Mouse (Mus musculus) neural tube, embryonic 11.5 days (tissue): ENCODE measurements around the gene Skida1. TPM values are rescaled to one million over a fixed set of nuclear protein-coding genes. Genes with fewer than 3 reads are reported as not detected.
"Not testable (repeated sequence)": the region's sequence is repeated elsewhere in the genome, so short reads cannot be mapped to it uniquely, and the experiment has no call there.

Experiments
- ATAC-seq: fragments of 200-750 bp; cut with Nextera tagmentation; 2 replicates; pipeline ENCODE4 v1.8.0; 2017; ENCODE audit warnings: moderate number of reproducible peaks, mild to moderate bottlenecking, moderate TSS enrichment, moderate library complexity; ENCODE audit not compliant: insufficient read depth, low FRiP score, low TSS enrichment
- DNase-seq: peaks from one replicate; pipeline ENCODE4 v3.0.0-alpha.2; 2015; ENCODE audit warnings: low spot score
- H3K27ac ChIP-seq: fragments of 300-500 bp; sonication (generic); 2 replicates; pipeline ENCODE4 v1.5.1; 2014; ENCODE audit warnings: low read depth, mild to moderate bottlenecking, low read length
- H3K27me3 ChIP-seq: fragments of 300-500 bp; sonication (generic); 2 replicates; pipeline ENCODE4 v1.6.1; 2014; ENCODE audit warnings: mild to moderate bottlenecking, low read length, mixed read lengths; ENCODE audit not compliant: control insufficient read depth, insufficient read depth
- H3K36me3 ChIP-seq: fragments of 300-500 bp; sonication (generic); 2 replicates; pipeline ENCODE4 v1.6.1; 2014; ENCODE audit warnings: mild to moderate bottlenecking, low read length, moderate library complexity, mixed read lengths; ENCODE audit not compliant: control insufficient read depth, insufficient read depth
- H3K4me1 ChIP-seq: fragments of 300-500 bp; sonication (generic); 2 replicates; pipeline ENCODE4 v1.6.1; 2014; ENCODE audit warnings: low read length, mixed read lengths; ENCODE audit not compliant: control insufficient read depth, insufficient read depth
- H3K4me2 ChIP-seq: fragments of 300-500 bp; sonication (generic); 2 replicates; pipeline ENCODE4 v1.6.1; 2014; ENCODE audit warnings: low read depth, mild to moderate bottlenecking, moderate library complexity
- H3K4me3 ChIP-seq: fragments of 300-500 bp; sonication (generic); 2 replicates; pipeline ENCODE4 v1.5.1; 2014; ENCODE audit warnings: low read depth, low read length
- H3K9ac ChIP-seq: fragments of 300-500 bp; sonication (generic); 2 replicates; pipeline ENCODE4 v1.6.1; 2014; ENCODE audit warnings: mild to moderate bottlenecking, low read length
- H3K9me3 ChIP-seq: fragments of 300-500 bp; sonication (generic); 2 replicates; pipeline ENCODE4 v1.6.1; 2016; ENCODE audit warnings: low read length; ENCODE audit not compliant: control insufficient read depth
- WGBS: fragments of 180-500 bp; shearing (Covaris S2); extraction: QIAGEN DNeasy Blood & Tissue Kit; methylation state at CpG from one replicate; pipeline ENCODE4 v1.1.7; 2014; 5-methylcytosine and 5-hydroxymethylcytosine counted together
- polyA plus RNA-seq: library from polyadenylated mRNA; unstranded; fragments of >200 nt; fragmentation: Nextera tagmentation; extraction: Ambion mirVana; gene quantifications from 2 replicates; pipeline ENCODE4 v1.2.1, GENCODE M21; 2014

Skida1 gene
- polyA plus RNA-seq: 12.0 and 15.5 TPM in 2 replicates

GRCm38 (mm10) chr2:18048453-18049075, at the start of gene Skida1:
Gene Skida1, minus strand, starts transcription at chr2:18049051.
- under 1% methylated on average over 17 of the region's 17 CpGs for WGBS
- peak within 1 kb of the TSS; percentile 100 for H3K27ac ChIP-seq
- H3K4me1 ChIP-seq: peaks cover 28% of the 10 kb centered on the region
- H3K4me3 ChIP-seq: peak within 1 kb of the TSS; percentile 99
- no peaks in the 10 kb centered on the region for H3K9me3 ChIP-seq
- H3K4me2 ChIP-seq: peak within 1 kb of the TSS; percentile 84
- ATAC-seq: peak; percentile 78
- no peaks in the 10 kb centered on the region for H3K27me3 ChIP-seq
- peak; percentile 60 for DNase-seq
- no peaks in the 10 kb centered on the region for H3K36me3 ChIP-seq
- peak within 1 kb of the TSS; percentile 100 for H3K9ac ChIP-seq

- no peaks in the 10 kb centered on the region for H3K27me3 ChIP-seq
- DNase-seq: no peak
- peaks cover 3% of the 10 kb centered on the region; the same call in 1 of the 2 replicates for H3K36me3 ChIP-seq
- ATAC-seq: no peak
- 70% methylated on average over 2 of the region's 2 CpGs for WGBS
- no peak overlapping the region for H3K4me2 ChIP-seq
- H3K4me1 ChIP-seq: no peaks in the 10 kb centered on the region
- H3K9ac ChIP-seq: no peak overlapping the region
- no peak overlapping the region for H3K4me3 ChIP-seq
- no peaks in the 10 kb centered on the region for H3K9me3 ChIP-seq
- no peak overlapping the region for H3K27ac ChIP-seq
Observed at GRCm38 (mm10) chr2:18095804-18096203, 47.0 kb upstream of the Skida1 start.

GRCm38 (mm10) chr2:18094319-18094718, 45.5 kb upstream of the Skida1 start:
- H3K36me3 ChIP-seq: no peaks in the 10 kb centered on the region; the same call in 1 of the 2 replicates
- no peak overlapping the region for H3K9ac ChIP-seq
- H3K4me2 ChIP-seq: no peak overlapping the region
- no peaks in the 10 kb centered on the region for H3K4me1 ChIP-seq
- no peak overlapping the region for H3K27ac ChIP-seq
- DNase-seq: no peak
- H3K4me3 ChIP-seq: no peak overlapping the region
- no peak for ATAC-seq
- no peaks in the 10 kb centered on the region for H3K27me3 ChIP-seq
- H3K9me3 ChIP-seq: no peaks in the 10 kb centered on the region

- Histone ChIP-seq H3K9me3 (no peaks in the 10 kb centered on the region), H3K9ac (no peak overlapping the region), H3K36me3 (no peaks in the 10 kb centered on the region; the same call in 1 of the 2 replicates), H3K4me3 (no peak overlapping the region), H3K27me3 (no peaks in the 10 kb centered on the region), H3K4me2 (no peak overlapping the region), H3K27ac (no peak overlapping the region), H3K4me1 (no peaks in the 10 kb centered on the region)
- 91% methylated on average over 1 of the region's 1 CpGs for WGBS
- ATAC-seq (no peak), DNase-seq (no peak)
Observed at GRCm38 (mm10) chr2:18093858-18094257, 45.0 kb upstream of the Skida1 start.

GRCm38 (mm10) chr2:18087695-18088094, 38.8 kb upstream of the Skida1 start:
- H3K9me3 ChIP-seq, DNase-seq, H3K4me2 ChIP-seq, H3K27ac ChIP-seq, H3K27me3 ChIP-seq, H3K4me3 ChIP-seq, ATAC-seq, H3K36me3 ChIP-seq, H3K9ac ChIP-seq, H3K4me1 ChIP-seq: not testable (repeated sequence)
- WGBS: 91% methylated on average over 3 of the region's 3 CpGs

- Histone ChIP-seq H3K9ac (no peak overlapping the region), H3K27ac (no peak overlapping the region), H3K36me3 (peaks cover 4% of the 10 kb centered on the region), H3K9me3 (no peaks in the 10 kb centered on the region), H3K27me3 (no peaks in the 10 kb centered on the region), H3K4me2 (no peak overlapping the region), H3K4me3 (no peak overlapping the region), H3K4me1 (no peaks in the 10 kb centered on the region)
- ATAC-seq (no peak), DNase-seq (no peak)
- 94% methylated on average over 2 of the region's 2 CpGs for WGBS
Observed at GRCm38 (mm10) chr2:18080182-18080860, 31.5 kb upstream of the Skida1 start.

- H3K4me3 ChIP-seq: no peak overlapping the region
- no peak overlapping the region for H3K9ac ChIP-seq
- no peak overlapping the region for H3K4me2 ChIP-seq
- no peaks in the 10 kb centered on the region for H3K9me3 ChIP-seq
- H3K27me3 ChIP-seq: no peaks in the 10 kb centered on the region
- DNase-seq: no peak
- H3K27ac ChIP-seq: no peak overlapping the region
- 92% methylated on average over 2 of the region's 2 CpGs for WGBS
- H3K36me3 ChIP-seq: no peaks in the 10 kb centered on the region
- ATAC-seq: no peak
- H3K4me1 ChIP-seq: no peaks in the 10 kb centered on the region
Observed at GRCm38 (mm10) chr2:18071947-18072346, 23.1 kb upstream of the Skida1 start.

- 0 out of 2 replicates have a peak, but pooled peaks cover 7% of the 10 kb centered on the region for H3K4me1 ChIP-seq
- 94% methylated on average over 4 of the region's 4 CpGs for WGBS
- H3K9ac ChIP-seq: no peak overlapping the region
- H3K27ac ChIP-seq: no peak overlapping the region
- ATAC-seq: no peak
- H3K4me2 ChIP-seq: no peak overlapping the region
- DNase-seq: no peak
- H3K4me3 ChIP-seq: no peak overlapping the region
- no peaks in the 10 kb centered on the region for H3K36me3 ChIP-seq
- no peaks in the 10 kb centered on the region for H3K27me3 ChIP-seq
- H3K9me3 ChIP-seq: no peaks in the 10 kb centered on the region
Observed at GRCm38 (mm10) chr2:18068071-18068796, 19.4 kb upstream of the Skida1 start.
